Mouse (Mus musculus) adipose tissue, adult 10 weeks (tissue): ENCODE data around the gene Erap1. TPM values are rescaled to one million over a fixed set of nuclear protein-coding genes. Genes with fewer than 3 reads are reported as not detected.

Source experiments
- polyA plus RNA-seq: library from polyadenylated mRNA; stranded (reverse); fragments of 350-450 nt; fragmentation: Illumina TruSeq; extraction: RNeasy Lipid Tissue Mini Kit (QIAGEN cat#74804); gene quantifications from one replicate; pipeline ENCODE4 v1.2.3, GENCODE M21; 2014; ENCODE audit warnings: low read depth, low replicate concordance

Erap1 gene
- 33.7 TPM for polyA plus RNA-seq

DNA sequence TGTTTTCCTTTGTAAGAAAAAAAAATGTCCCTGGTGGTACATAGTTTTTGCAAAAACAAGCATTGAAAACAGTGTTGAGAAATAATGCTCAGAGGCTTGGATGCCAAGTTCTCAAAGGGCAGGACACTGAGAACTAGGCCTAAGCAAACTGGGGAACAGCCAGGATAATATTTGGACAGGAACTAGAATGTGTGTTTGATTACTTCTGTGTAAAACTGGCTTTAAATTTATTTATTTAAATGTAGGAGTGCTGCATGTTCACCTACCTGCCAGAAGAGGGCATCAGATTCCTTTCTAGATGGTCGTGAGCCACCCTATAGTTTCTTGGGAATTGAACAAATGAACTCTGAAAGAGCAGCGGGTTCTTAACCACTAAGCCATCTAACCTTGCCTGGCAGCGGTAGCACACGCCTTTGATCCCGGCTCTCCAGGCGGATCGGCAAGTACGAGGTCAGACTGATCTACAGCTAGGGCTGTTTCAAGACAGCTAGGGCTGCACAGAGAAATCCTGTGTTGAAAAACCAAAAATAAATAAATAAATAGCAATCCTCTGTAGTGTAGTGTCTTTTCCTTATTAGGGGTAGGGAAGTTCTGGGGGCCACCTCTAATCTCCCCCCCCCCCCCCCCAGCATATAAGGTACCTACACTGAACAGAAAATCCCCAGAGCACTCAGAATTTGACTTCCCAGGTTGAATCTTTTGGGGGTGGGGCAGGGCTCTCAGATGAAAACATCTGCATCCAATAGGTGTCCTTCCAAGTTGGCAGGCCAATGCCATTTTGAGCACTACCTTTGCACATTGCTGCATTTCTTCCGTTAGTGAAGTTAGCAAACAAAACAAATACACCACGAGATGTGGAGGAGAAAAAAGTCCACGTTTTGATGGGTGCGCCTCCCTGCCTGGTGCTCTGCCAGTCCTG, at the start of gene Erap1:
TSS of gene Erap1 (plus strand) at position 776 of the 919 bp plus-strand sequence.

Other genes with a start within 250 kb of the Erap1 start
- 3.9 TPM for gene Zfp72, start 248.7 kb upstream of the Erap1 start, polyA plus RNA-seq
- 28.1 TPM for gene Ftl1-ps1, start 239.9 kb upstream of the Erap1 start, polyA plus RNA-seq
- 10.8 TPM for gene Zfp825, start 145.6 kb upstream of the Erap1 start, polyA plus RNA-seq
- gene Cast, start 169.2 kb downstream of the Erap1 start, polyA plus RNA-seq, result 75.6 TPM